Mouse (Mus musculus) forelimb bud, embryonic 11.5 days (tissue): Measurements from ENCODE around the gene Rpa3.

Experiments used
- DNase-seq: peaks from one replicate; pipeline ENCODE4 v3.0.0-alpha.2; 2012; ENCODE audit warnings: low read depth, low spot score

Gene Rpa3

DNA sequence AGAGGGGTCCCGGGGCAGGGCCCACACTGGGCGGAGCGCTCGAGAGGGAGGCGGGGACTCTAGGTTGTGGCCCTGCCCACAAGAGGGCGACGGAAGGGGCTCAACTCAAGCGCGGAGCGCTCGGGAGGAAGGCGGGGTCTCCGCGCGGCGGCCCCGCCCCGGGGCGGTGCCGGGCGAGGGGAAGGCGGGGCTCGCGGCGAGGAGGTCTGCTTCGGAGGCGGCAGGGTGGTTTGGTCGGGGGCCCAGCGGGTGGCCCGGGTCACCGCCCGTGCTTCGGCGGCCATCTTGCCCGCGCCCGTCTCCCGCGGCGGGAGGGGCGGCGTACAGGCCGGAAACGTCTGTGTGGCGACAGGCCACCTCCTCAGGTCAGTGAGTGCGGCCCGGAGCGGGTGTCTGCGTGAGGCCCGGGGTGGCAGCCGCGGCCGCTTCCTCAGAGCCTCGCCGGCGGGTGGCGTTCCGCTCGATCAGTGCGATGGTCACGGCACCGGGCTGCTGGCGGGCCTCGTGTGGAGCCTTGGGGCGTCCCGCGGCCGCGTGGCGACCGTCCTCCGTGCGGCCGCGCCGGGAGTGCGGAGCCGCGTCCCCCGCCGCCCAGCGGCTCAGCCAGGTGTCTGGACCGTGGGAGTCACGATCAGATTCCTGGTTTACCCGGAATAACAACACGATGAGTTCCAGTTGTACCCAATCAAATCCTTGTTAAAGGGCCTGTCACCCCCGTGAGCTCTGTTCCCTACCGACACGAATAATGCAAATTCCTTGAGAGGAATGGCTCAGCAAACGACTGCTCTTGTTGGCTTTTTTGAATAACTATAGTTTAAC is 49.7 kb downstream of the Rpa3 start, which contains the start of gene Mios:
Mios (plus strand) TSS at position 176 of the 819 bp plus-strand sequence.
- DNase-seq = peak; percentile 94
